Mouse (Mus musculus) forebrain, embryonic 15.5 days (tissue): ENCODE results near the gene Adipor1. TPM values are rescaled to one million over a fixed set of nuclear protein-coding genes. Genes with fewer than 3 reads are reported as not detected.
A peak's percentile ranks its signal among the peaks of the same experiment; 100 is the strongest.

ENCODE experiments used
- ATAC-seq: fragments of 200-750 bp; cut with Nextera tagmentation; replicated peaks from 2 replicates; pipeline ENCODE4 v1.8.0; 2017; ENCODE audit warnings: mild to moderate bottlenecking, moderate TSS enrichment, moderate library complexity
- H3K27ac ChIP-seq: fragments of 300-500 bp; sonication (generic); replicated peaks from 2 replicates; pipeline ENCODE4 v1.5.1; 2015; ENCODE audit warnings: mild to moderate bottlenecking, inconsistent platforms
- H3K27me3 ChIP-seq: fragments of 300-500 bp; sonication (generic); 2 replicates; pipeline ENCODE4 v1.6.1; 2015; ENCODE audit warnings: inconsistent platforms
- H3K36me3 ChIP-seq: fragments of 300-500 bp; sonication (generic); 2 replicates; pipeline ENCODE4 v1.6.1; 2015; ENCODE audit warnings: mild to moderate bottlenecking, inconsistent platforms
- H3K4me1 ChIP-seq: fragments of 300-500 bp; sonication (generic); 2 replicates; pipeline ENCODE4 v1.6.1; 2015; ENCODE audit warnings: inconsistent platforms
- H3K4me2 ChIP-seq: fragments of 300-500 bp; sonication (generic); replicated peaks from 2 replicates; pipeline ENCODE4 v1.6.1; 2015; ENCODE audit warnings: mild to moderate bottlenecking, inconsistent platforms
- H3K4me3 ChIP-seq: fragments of 300-500 bp; sonication (generic); 2 replicates; pipeline ENCODE4 v1.5.1; 2015; ENCODE audit warnings: mild to moderate bottlenecking, inconsistent platforms
- H3K9ac ChIP-seq: fragments of 300-500 bp; sonication (generic); replicated peaks from 2 replicates; pipeline ENCODE4 v1.6.1; 2015; ENCODE audit warnings: mild to moderate bottlenecking, inconsistent platforms
- H3K9me3 ChIP-seq: fragments of 300-500 bp; sonication (generic); 2 replicates; pipeline ENCODE4 v1.6.1; 2016; ENCODE audit warnings: inconsistent platforms
- WGBS: fragments of 180-500 bp; shearing (Covaris S2); methylation state at CpG from one replicate; pipeline ENCODE4 v1.1.7; 2015; ENCODE audit warnings: mixed read lengths; 5-methylcytosine and 5-hydroxymethylcytosine counted together
- polyA plus RNA-seq: library from polyadenylated mRNA; unstranded; fragments of >200 nt; fragmentation: Nextera tagmentation; extraction: Ambion mirVana; gene quantifications from 2 replicates; pipeline ENCODE4 v1.2.1, GENCODE M21; 2015

The Adipor1 gene
- 62.6 and 63.4 TPM in 2 replicates for polyA plus RNA-seq

DNA sequence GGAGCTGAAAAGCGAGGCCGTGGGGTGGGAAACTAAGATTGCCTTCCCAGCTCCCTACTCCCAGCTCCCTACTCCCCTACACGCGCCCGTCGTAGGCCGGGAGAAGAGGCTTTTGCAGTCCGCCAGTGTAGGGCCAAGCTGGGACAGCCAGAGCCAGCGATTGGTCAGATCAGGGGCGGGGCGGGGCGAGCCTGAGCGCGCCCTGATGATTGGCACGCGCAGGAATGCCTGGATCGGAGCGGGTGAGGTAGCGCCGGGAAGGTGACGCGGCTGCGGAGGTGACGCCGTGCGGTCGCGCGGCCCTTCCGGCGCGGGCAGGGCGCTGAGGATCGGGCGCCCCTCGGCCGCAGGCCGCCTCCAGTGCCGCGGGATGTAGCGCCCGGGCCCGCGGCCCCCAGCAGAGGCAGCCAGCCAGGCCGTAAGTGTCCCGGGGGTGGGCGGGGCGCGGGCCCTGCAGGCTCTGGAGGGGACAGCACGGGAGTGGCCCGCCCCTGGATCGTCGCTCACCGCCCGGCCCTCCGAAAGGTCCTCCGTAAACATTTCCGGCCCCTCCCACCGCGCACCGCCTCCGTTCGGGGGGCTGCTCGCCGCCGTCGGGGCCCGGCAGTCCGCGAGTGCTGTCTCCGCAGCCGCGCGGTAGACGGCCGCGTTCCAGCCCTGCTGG is at the start of gene Adipor1:
TSS of gene Adipor1 (plus strand) at position 211 of the 664 bp plus-strand sequence.
- H3K9ac ChIP-seq: peak within 1 kb of the TSS; percentile 59
- H3K4me2 ChIP-seq: peak within 1 kb of the TSS; percentile 57
- no peaks in the 10 kb centered on the region for H3K36me3 ChIP-seq
- peak within 1 kb of the TSS; percentile 91 for H3K27ac ChIP-seq
- no peaks in the 10 kb centered on the region for H3K9me3 ChIP-seq
- under 1% methylated on average over 68 of the region's 77 CpGs for WGBS
- H3K4me3 ChIP-seq: peak within 1 kb of the TSS; percentile 91
- H3K4me1 ChIP-seq: peaks cover 41% of the 10 kb centered on the region
- H3K27me3 ChIP-seq: no peaks in the 10 kb centered on the region
- ATAC-seq: peak; percentile 100

DNA sequence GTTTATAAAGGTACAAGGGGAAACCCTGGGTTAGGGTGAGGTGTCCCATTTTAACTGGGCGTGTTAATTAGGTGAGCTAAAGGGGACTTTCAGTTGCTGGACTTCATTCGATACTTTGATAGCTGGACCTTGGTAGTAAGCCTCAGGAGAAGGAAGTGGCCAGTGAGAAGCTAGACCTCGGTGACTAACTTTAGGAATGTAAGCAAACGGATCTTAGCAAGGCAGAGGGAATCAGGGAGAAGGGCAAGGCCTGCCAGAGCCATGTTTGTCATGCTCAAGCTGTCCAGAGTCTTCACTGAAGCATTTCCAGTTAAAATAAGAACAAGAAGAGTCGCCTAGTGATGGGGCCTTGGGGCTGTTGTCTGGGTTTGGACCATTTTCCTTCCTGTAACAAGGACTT is 49.7 kb upstream of the Adipor1 start:
- Histone ChIP-seq H3K4me2 (no peak overlapping the region), H3K27me3 (no peaks in the 10 kb centered on the region), H3K4me1 (peaks cover 13% of the 10 kb centered on the region), H3K36me3 (0 out of 2 replicates have a peak, but pooled peaks cover under 1% of the 10 kb centered on the region), H3K27ac (no peak overlapping the region), H3K9me3 (no peaks in the 10 kb centered on the region), H3K9ac (no peak overlapping the region), H3K4me3 (no peak overlapping the region)
- no peak for ATAC-seq
- WGBS: 64% methylated on average over 5 of the region's 5 CpGs

- 60% methylated on average over 9 of the region's 9 CpGs for WGBS
- Histone ChIP-seq H3K4me2 (no peak overlapping the region), H3K9ac (no peak overlapping the region), H3K27ac (no peak overlapping the region), H3K27me3 (no peaks in the 10 kb centered on the region), H3K36me3 (no peaks in the 10 kb centered on the region), H3K4me1 (no peaks in the 10 kb centered on the region), H3K4me3 (no peak overlapping the region), H3K9me3 (no peaks in the 10 kb centered on the region)
- ATAC-seq: no peak
These were observed 46.3 kb upstream of the Adipor1 start for GRCm38 (mm10) chr1:134368777-134369337.

DNA sequence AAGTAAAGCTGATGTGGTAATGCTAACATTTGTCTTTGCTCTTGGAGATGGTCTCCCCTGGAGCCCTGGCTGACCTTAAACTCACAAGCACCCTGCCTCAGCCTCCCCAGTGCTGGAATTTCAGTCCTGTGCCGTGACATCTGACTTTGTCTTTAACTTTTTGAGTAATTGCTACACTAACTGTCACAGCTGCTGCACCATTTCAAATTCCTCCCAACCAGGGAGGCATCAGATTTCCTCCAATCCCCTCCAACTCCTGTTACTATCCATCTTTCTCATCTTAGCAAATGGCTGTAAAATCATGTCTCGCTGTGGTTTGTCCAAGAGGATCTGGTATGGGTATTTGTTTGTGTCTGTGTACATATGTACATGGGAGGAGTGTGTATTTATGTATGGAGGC is 41.1 kb upstream of the Adipor1 start:
- no peak overlapping the region for H3K4me2 ChIP-seq
- no peaks in the 10 kb centered on the region for H3K4me1 ChIP-seq
- no peaks in the 10 kb centered on the region for H3K9me3 ChIP-seq
- no peak overlapping the region for H3K9ac ChIP-seq
- WGBS: 75% methylated on average over 2 of the region's 2 CpGs
- H3K4me3 ChIP-seq: no peak overlapping the region
- no peak overlapping the region for H3K27ac ChIP-seq
- H3K27me3 ChIP-seq: no peaks in the 10 kb centered on the region
- H3K36me3 ChIP-seq: no peaks in the 10 kb centered on the region
- ATAC-seq: no peak

- Histone ChIP-seq H3K36me3 (no peaks in the 10 kb centered on the region), H3K4me3 (no peak overlapping the region), H3K4me2 (no peak overlapping the region), H3K9me3 (no peaks in the 10 kb centered on the region), H3K9ac (no peak overlapping the region), H3K27me3 (no peaks in the 10 kb centered on the region), H3K4me1 (no peaks in the 10 kb centered on the region), H3K27ac (no peak overlapping the region)
- WGBS: 77% methylated on average over 2 of the region's 2 CpGs
- no peak for ATAC-seq
These were observed 34.1 kb upstream of the Adipor1 start for GRCm38 (mm10) chr1:134381051-134381450.

DNA sequence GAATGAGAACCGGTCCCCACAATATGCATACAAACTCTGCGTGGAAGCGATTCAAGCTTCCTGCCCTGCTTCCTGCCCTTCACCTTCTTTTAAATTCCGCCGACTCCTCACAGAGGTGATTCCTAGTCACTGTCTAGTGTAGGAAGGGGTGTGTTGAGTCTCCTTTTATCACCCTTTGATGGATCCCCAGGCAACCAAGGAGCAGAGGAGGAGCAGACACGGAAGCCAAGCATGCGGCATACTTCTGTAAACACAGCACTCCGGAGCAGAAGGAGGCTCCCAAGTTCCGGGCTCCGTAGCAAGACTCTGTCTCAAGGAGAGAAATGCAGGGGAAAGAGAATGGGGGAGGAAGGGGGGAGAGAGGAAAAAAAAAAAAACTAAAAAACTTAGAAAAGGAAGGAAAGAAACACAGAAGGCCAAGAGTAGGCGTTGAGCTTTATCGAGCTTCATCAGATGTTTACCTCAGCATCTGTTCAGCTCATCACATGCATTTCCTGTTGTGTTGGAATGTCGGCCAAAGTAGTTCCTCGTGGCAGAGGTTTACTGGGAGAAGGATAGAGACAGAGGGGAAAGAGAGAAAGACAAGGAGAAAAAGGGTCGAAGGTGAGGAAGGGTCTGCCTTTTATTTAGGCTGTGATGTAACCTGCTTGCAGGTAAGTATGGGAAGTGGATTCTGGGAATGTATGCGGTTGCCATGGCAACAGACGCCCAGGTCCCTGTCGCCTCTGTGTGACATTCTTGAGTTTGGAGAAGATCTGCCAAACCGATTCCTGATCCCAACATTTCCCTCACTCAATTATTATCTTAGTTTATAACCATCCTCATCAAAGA is 33.2 kb upstream of the Adipor1 start:
- 14% methylated on average over 19 of the region's 19 CpGs for WGBS
- Histone ChIP-seq H3K27me3 (no peaks in the 10 kb centered on the region), H3K9me3 (no peaks in the 10 kb centered on the region), H3K4me1 (no peaks in the 10 kb centered on the region), H3K4me3 (peak overlapping the region; percentile 20), H3K9ac (no peak overlapping the region), H3K27ac (no peak overlapping the region), H3K36me3 (no peaks in the 10 kb centered on the region), H3K4me2 (peak overlapping the region; percentile 25)
- ATAC-seq: no peak

GRCm38 (mm10) chr1:134384581-134384980 is 30.6 kb upstream of the Adipor1 start:
- WGBS: 83% methylated on average over 4 of the region's 4 CpGs
- Histone ChIP-seq H3K9ac (no peak overlapping the region), H3K36me3 (no peaks in the 10 kb centered on the region), H3K27ac (no peak overlapping the region), H3K27me3 (no peaks in the 10 kb centered on the region), H3K4me2 (no peak overlapping the region), H3K4me1 (no peaks in the 10 kb centered on the region), H3K4me3 (no peak overlapping the region), H3K9me3 (no peaks in the 10 kb centered on the region)
- ATAC-seq: no peak

DNA sequence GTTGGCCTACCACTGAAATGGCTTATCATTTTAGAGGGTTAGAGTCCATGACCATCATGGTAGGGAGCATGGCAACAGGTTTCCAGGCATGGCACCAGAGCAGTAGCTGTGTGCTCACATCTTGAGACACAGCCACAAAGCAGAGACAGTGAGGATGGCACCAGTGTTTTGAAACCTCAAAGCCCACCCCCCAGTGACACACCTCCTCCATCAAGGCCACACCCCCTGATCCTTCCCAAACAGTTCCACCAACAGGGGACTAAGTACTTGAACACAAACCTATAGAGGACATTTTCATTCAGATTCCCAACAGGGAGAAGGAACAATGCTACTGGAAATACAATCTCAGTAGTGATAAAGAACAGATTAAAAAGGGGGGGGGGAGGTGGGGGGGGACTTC is 30.0 kb upstream of the Adipor1 start:
- H3K9me3 ChIP-seq: no peaks in the 10 kb centered on the region
- no peak overlapping the region for H3K4me2 ChIP-seq
- H3K4me1 ChIP-seq: no peaks in the 10 kb centered on the region
- H3K4me3 ChIP-seq: no peak overlapping the region
- no peaks in the 10 kb centered on the region for H3K36me3 ChIP-seq
- no peak overlapping the region for H3K27ac ChIP-seq
- H3K9ac ChIP-seq: no peak overlapping the region
- H3K27me3 ChIP-seq: no peaks in the 10 kb centered on the region
- no peak for ATAC-seq

DNA sequence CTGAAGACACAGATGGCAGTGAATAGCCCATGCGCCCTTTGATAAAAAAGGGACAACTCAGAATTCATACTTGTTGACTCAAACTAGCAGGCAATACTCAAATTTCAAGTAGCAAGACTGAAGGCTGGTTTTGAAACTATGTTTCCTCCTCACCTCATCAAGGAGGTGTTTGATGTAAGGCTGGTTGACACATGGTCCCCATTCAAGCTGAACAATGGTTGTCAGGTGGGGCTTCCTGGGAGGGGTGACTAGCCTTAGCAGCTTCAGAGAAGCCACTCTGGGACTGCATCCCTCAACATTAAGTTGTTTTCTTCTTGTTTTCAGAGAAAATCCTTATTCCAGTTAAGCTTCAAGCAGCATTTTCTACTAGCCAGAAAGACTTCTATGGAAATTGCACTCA is 29.5 kb upstream of the Adipor1 start, which contains the start of gene 4933406M09Rik:
TSS of gene 4933406M09Rik (plus strand) at position 275 of the 400 bp plus-strand sequence.
- no peak for ATAC-seq
- WGBS: 100% methylated on average over 1 of the region's 1 CpGs

DNA sequence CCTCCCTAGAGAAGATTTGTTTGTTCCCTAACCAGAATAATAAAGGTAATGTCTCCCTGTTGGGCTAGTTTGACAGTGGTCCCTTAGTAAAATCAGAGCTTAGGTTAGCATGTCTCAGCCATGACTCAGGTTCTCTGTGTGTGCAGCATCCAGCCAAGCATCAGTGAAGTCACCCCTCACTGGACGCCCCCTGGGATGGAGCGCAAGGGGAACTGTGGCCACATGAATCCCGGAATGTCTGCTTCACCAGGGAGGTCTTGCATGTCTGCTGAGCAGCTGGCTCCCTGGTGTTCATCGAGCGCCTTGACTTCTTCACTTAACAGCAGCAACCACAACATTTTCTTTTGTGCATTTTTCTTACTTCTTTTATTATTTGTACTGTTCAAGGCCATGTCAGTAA is 21.4 kb upstream of the Adipor1 start:
- ATAC-seq: no peak
- no peaks in the 10 kb centered on the region for H3K36me3 ChIP-seq
- H3K4me1 ChIP-seq: no peaks in the 10 kb centered on the region
- H3K9me3 ChIP-seq: no peaks in the 10 kb centered on the region
- 60% methylated on average over 5 of the region's 5 CpGs for WGBS
- H3K27me3 ChIP-seq: no peaks in the 10 kb centered on the region
- H3K4me2 ChIP-seq: no peak overlapping the region
- no peak overlapping the region for H3K9ac ChIP-seq
- H3K4me3 ChIP-seq: no peak overlapping the region
- no peak overlapping the region for H3K27ac ChIP-seq

More for the DNA sequence above, 29.5 kb upstream of the Adipor1 start, which contains the start of gene 4933406M09Rik:
- no peaks in the 10 kb centered on the region for H3K9me3 ChIP-seq
- no peaks in the 10 kb centered on the region for H3K4me1 ChIP-seq
- no peaks in the 10 kb centered on the region for H3K36me3 ChIP-seq
- no peak within 1 kb of the TSS for H3K4me3 ChIP-seq
- H3K4me2 ChIP-seq: no peak within 1 kb of the TSS
- no peak within 1 kb of the TSS for H3K9ac ChIP-seq
- no peaks in the 10 kb centered on the region for H3K27me3 ChIP-seq
- H3K27ac ChIP-seq: no peak within 1 kb of the TSS

DNA sequence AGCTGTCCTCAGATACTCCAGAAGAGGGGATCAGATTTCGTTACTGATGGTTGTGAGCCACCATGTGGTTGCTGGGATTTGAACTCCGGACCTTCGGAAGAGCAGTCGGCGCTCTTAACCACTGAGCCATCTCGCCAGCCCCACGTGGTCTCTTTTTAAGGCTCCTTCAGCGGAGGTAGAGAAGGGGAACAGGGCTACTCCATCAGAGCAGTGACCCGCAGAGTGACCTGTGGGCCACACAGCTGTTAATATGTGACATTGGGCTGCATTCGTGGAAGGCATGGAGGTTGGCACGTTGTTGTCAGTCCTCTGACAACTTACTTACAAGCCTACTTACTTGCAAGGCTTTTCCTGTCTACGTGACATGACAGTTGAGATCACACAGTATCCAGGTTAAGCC is 17.0 kb upstream of the Adipor1 start:
- no peak for ATAC-seq
- H3K4me3 ChIP-seq: no peak overlapping the region
- 89% methylated on average over 12 of the region's 12 CpGs for WGBS

DNA sequence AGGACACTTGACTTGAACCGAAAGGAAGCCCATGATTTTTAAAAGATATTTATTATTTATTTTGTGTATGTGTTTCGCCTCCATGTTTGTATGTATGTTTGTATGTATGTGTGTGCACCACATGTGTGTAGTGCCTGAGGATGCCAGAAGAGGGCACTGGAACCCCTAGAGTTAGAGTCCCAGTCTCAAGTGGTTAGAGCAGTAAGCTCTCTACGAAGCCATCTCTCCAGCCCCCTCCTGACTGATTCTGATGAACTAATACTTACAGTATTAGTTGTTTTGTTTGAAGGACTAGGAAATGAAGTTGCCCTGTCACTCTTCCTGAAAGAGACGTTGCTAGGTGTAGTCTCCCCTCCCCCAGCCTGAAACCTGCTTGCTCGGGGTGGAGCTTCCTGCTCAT is 15.4 kb upstream of the Adipor1 start:
- no peaks in the 10 kb centered on the region for H3K36me3 ChIP-seq
- H3K9ac ChIP-seq: no peak overlapping the region
- H3K27me3 ChIP-seq: 0 out of 2 replicates have a peak, but pooled peaks cover 4% of the 10 kb centered on the region
- 51% methylated on average over 5 of the region's 5 CpGs for WGBS
- H3K27ac ChIP-seq: no peak overlapping the region
- ATAC-seq: no peak
- 0 out of 2 replicates have a peak, but pooled peaks cover 4% of the 10 kb centered on the region for H3K9me3 ChIP-seq
- no peaks in the 10 kb centered on the region for H3K4me1 ChIP-seq
- no peak overlapping the region for H3K4me3 ChIP-seq
- H3K4me2 ChIP-seq: no peak overlapping the region

More for the DNA sequence above, 17.0 kb upstream of the Adipor1 start:
- Histone ChIP-seq H3K36me3 (no peaks in the 10 kb centered on the region), H3K4me2 (no peak overlapping the region), H3K9me3 (0 out of 2 replicates have a peak, but pooled peaks cover 4% of the 10 kb centered on the region), H3K27ac (no peak overlapping the region), H3K4me1 (no peaks in the 10 kb centered on the region), H3K27me3 (0 out of 2 replicates have a peak, but pooled peaks cover 4% of the 10 kb centered on the region), H3K9ac (no peak overlapping the region)
